Mouse (Mus musculus) embryonic facial prominence, embryonic 12.5 days (tissue): ENCODE measurements around the gene Nfkb2. TPM values are rescaled to one million over a fixed set of nuclear protein-coding genes. Genes with fewer than 3 reads are reported as not detected.
A peak's percentile ranks its signal among the peaks of the same experiment; 100 is the strongest.

ENCODE experiments used
- ATAC-seq: fragments of 200-750 bp; cut with Nextera tagmentation; 2 replicates; pipeline ENCODE4 v1.8.0; 2017; ENCODE audit not compliant: insufficient number of reproducible peaks, insufficient read depth, low FRiP score, low TSS enrichment
- H3K27ac ChIP-seq: fragments of 300-500 bp; sonication (generic); 2 replicates; pipeline ENCODE4 v1.5.1; 2016; ENCODE audit warnings: mild to moderate bottlenecking
- H3K27me3 ChIP-seq: fragments of 300-500 bp; sonication (generic); 2 replicates; pipeline ENCODE4 v1.6.1; 2016; ENCODE audit warnings: mild to moderate bottlenecking, moderate library complexity
- H3K36me3 ChIP-seq: fragments of 300-500 bp; sonication (generic); 2 replicates; pipeline ENCODE4 v1.6.1; 2016; ENCODE audit warnings: mild to moderate bottlenecking
- H3K4me1 ChIP-seq: fragments of 300-500 bp; sonication (generic); 2 replicates; pipeline ENCODE4 v1.6.1; 2016
- H3K4me2 ChIP-seq: fragments of 300-500 bp; sonication (generic); replicated peaks from 2 replicates; pipeline ENCODE4 v1.6.1; 2016; ENCODE audit warnings: mild to moderate bottlenecking, moderate library complexity
- H3K4me3 ChIP-seq: fragments of 300-500 bp; sonication (generic); 2 replicates; pipeline ENCODE4 v1.5.1; 2016; ENCODE audit warnings: mild to moderate bottlenecking
- H3K9ac ChIP-seq: fragments of 300-500 bp; sonication (generic); 2 replicates; pipeline ENCODE4 v1.6.1; 2016; ENCODE audit warnings: mild to moderate bottlenecking, moderate library complexity
- H3K9me3 ChIP-seq: fragments of 300-500 bp; sonication (generic); 2 replicates; pipeline ENCODE4 v1.6.1; 2016; ENCODE audit warnings: mild to moderate bottlenecking, moderate library complexity
- WGBS: fragments of 180-500 bp; shearing (Covaris S2); methylation state at CpG from one replicate; pipeline ENCODE4 v1.1.7; 2016; 5-methylcytosine and 5-hydroxymethylcytosine counted together
- polyA plus RNA-seq: library from polyadenylated mRNA; unstranded; fragments of >200 nt; fragmentation: Nextera tagmentation; extraction: Ambion mirVana; gene quantifications from 2 replicates; pipeline ENCODE4 v1.2.1, GENCODE M21; 2016

Gene Nfkb2
- polyA plus RNA-seq, 1 experiment from 2014 or later: 9.0 TPM

- Histone ChIP-seq H3K4me1 (peaks cover 27% of the 10 kb centered on the region), H3K9ac (no peak overlapping the region)
Measured at GRCm38 (mm10) chr19:46326019-46326755, 22.1 kb downstream of the Nfkb2 start.

DNA sequence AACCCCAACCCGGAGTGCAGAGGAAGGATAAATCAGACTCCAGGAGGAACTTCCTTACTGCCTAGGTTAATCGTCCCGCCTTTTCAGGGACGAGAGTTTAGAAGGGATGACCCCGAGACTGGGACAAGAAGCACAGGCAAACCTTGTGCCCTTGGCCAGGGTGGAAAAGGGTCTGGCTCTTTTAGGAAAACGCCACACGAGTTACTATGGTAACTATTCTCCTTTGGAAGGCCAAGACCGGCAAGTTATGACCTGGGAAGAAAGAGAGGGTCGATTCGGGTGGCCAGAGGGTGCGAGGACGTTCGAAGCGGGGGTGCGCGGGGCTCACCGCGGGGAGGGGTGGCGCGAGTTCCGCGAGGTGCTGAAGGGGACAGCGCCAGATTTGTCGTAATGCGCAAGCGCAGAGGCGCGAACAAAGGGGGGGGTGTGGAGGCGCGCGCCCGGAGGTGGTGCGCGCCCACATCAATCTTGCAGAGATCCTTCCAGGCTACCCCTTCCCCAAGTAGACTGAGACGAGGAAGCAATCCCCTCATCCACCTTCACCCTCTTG is 22.7 kb downstream of the Nfkb2 start, which contains the start of gene Psd:
Gene Psd, minus strand, starts transcription at position 401 of the 550 bp plus-strand sequence.
- Histone ChIP-seq H3K9me3 (no peaks in the 10 kb centered on the region), H3K36me3 (peaks cover 16% of the 10 kb centered on the region), H3K27ac (peak within 1 kb of the TSS; percentile 71), H3K4me2 (peak within 1 kb of the TSS; percentile 100), H3K4me3 (peak within 1 kb of the TSS; percentile 67), H3K9ac (peak within 1 kb of the TSS; percentile 67), H3K4me1 (peaks cover 22% of the 10 kb centered on the region), H3K27me3 (peaks cover 52% of the 10 kb centered on the region)
- 1% methylated on average over 35 of the region's 35 CpGs for WGBS
- no peak for ATAC-seq

More at GRCm38 (mm10) chr19:46326019-46326755, 22.1 kb downstream of the Nfkb2 start:
- Histone ChIP-seq H3K27ac (no peak overlapping the region), H3K36me3 (peaks cover 9% of the 10 kb centered on the region), H3K4me3 (peak overlapping the region; percentile 22; the same call in 1 of the 2 replicates), H3K4me2 (peak overlapping the region; percentile 100), H3K9me3 (no peaks in the 10 kb centered on the region), H3K27me3 (peaks cover 59% of the 10 kb centered on the region)
- ATAC-seq: no peak
- 5% methylated on average over 27 of the region's 29 CpGs for WGBS

DNA sequence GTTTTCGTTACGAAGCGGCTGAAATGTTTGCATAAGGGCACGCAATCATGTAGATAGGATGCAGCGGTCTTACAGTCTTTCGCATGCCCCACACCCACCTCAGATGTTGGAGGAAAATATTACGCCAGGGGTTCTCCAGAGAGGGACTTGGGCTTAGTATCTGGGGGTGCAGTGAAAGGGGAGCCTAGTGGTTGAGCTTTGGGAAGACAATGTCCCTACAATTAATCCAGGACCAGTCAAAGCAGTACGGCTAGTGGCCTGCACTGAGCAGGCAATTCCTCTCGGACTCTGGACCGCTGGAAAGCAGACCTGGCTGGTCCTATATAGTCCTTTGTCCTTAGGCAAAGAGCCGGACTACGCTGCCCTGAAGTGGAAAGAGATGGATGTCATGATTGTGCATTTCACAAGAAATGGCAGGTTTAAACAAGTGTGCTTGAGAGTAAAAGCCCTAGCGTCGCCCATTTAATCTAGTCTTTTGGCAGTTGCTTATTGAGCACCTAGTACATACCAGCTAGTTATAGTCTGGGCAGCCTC is 23.5 kb downstream of the Nfkb2 start:
- Histone ChIP-seq H3K4me1 (peaks cover 20% of the 10 kb centered on the region), H3K27ac (peak overlapping the region; percentile 71; the same call in 1 of the 2 replicates), H3K9me3 (no peaks in the 10 kb centered on the region), H3K27me3 (peaks cover 45% of the 10 kb centered on the region), H3K4me3 (peak overlapping the region; percentile 67), H3K4me2 (peak overlapping the region; percentile 100), H3K36me3 (peaks cover 24% of the 10 kb centered on the region), H3K9ac (peak overlapping the region; percentile 67)
- WGBS: 31% methylated on average over 14 of the region's 14 CpGs
- ATAC-seq: no peak

DNA sequence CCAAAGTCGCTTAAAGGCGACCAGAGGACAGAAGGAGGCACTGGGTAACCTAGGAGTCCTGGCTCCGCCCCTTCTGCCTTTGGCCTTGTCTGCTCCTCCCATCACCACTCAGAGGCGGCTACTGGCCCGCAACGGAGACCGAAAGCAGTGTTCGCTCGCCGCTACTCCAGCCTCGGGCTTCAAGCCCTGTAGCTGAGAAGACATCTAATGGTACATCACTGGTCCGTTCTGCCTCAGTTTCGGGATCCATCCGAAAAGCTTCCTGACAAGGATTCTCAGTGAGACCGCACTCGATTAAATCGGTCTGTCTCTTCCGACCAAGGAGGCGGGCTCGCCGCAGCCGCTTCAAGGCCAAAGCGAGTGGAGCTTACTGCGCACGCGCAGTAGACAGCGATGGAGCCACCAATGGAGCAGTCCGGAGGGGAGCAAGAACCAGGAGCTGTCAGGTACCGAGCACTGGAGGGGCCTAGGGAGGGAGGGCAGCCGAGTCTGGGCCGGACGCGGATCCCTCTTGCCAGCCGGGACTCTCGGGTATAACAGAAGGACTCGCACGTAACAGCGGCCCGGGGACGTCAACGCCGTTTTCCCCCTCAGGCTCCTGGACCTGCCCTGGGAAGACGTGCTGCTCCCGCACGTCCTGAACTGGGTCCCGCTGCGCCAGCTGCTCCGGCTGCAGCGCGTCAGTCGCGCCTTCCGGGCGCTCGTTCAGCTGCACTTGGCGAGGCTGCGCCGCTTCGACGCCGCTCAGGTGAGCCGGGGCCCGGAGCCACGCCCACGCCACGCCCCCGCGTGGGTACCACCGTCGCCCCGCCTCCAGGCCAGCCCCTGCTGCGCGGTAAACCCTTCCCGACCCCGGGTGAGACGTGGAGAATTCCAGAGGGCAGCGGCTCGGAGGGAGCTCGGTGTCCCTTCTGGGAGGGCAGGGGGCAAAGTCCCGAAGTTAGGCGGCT is 24.2 kb downstream of the Nfkb2 start, which contains the start of gene Fbxl15:
Gene Fbxl15, plus strand, starts transcription at position 104 of the 950 bp plus-strand sequence.
- H3K9ac ChIP-seq: peak within 1 kb of the TSS; percentile 67
- WGBS: under 1% methylated on average over 81 of the region's 81 CpGs
- no peaks in the 10 kb centered on the region for H3K9me3 ChIP-seq
- peak within 1 kb of the TSS; percentile 71 for H3K27ac ChIP-seq
- H3K27me3 ChIP-seq: peaks cover 37% of the 10 kb centered on the region
- peak; percentile 83 for ATAC-seq
- H3K36me3 ChIP-seq: peaks cover 24% of the 10 kb centered on the region
- H3K4me2 ChIP-seq: peak within 1 kb of the TSS; percentile 100
- peak within 1 kb of the TSS; percentile 67 for H3K4me3 ChIP-seq
- peaks cover 20% of the 10 kb centered on the region for H3K4me1 ChIP-seq

DNA sequence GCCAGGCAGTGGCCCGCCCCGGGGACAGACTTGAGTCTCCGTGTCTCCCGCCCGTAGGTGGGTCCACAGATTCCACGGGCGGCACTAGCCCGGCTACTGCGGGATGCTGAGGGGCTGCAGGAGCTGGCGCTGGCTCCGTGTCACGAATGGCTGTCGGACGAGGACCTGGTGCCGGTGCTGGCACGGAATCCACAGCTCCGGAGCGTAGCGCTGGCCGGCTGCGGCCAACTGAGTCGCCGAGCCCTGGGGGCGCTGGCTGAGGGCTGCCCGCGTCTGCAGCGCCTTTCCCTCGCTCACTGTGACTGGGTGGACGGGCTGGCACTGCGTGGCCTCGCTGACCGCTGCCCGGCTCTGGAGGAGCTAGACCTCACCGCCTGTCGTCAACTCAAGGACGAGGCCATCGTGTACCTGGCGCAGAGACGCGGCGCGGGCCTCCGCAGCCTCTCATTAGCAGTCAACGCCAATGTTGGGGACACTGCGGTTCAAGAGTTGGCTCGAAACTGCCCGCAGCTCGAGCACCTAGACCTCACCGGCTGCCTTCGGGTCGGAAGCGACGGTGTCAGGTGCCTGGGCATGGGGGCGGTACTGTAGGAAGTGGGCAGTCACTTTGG is 25.0 kb downstream of the Nfkb2 start:
- peak overlapping the region; percentile 67 for H3K4me3 ChIP-seq
- H3K9me3 ChIP-seq: no peaks in the 10 kb centered on the region
- peak overlapping the region; percentile 67 for H3K9ac ChIP-seq
- H3K4me1 ChIP-seq: peaks cover 20% of the 10 kb centered on the region
- H3K27me3 ChIP-seq: peaks cover 29% of the 10 kb centered on the region
- H3K4me2 ChIP-seq: peak overlapping the region; percentile 100
- ATAC-seq: peak; percentile 17; the same call in 1 of the 2 replicates
- H3K27ac ChIP-seq: peak overlapping the region; percentile 71
- H3K36me3 ChIP-seq: peaks cover 24% of the 10 kb centered on the region
- 2% methylated on average over 54 of the region's 54 CpGs for WGBS

DNA sequence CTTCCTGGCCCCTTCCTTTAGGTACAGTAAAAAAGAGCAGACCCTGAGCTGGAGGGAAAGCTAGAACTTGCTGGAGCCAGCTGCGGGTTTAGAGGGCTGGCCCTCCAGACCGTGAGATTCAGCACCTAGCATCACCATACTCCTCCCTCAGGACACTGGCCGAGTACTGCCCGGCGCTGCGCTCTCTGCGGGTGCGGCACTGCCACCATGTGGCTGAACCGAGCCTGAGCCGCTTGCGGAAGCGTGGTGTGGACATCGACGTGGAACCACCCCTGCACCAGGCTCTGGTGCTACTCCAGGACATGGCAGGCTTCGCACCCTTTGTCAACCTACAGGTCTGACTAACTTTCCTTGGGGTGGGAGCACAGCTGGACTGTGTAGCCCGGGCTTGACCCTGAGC is 25.8 kb downstream of the Nfkb2 start:
- peaks cover 21% of the 10 kb centered on the region for H3K27me3 ChIP-seq

DNA sequence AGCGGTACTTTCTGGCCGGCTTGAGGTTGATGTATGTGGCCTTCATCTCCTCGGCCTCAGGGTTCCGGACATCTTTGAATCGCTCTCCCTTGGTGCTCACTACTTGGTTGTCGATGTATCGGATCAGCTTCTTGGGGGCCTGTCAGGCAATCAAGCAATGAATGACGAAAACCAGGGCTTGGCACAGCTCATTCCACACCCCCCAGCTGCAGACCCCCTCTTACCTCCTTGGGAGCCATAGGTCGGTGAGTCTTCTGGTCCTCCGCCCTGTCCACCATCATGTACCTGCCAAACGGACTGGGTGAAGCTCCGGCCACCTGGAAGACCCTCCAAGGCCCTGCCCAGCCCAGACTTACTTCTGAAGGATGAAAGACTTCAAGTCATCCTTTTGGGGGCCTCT is 26.6 kb downstream of the Nfkb2 start:
- Histone ChIP-seq H3K4me3 (no peak overlapping the region), H3K4me1 (peaks cover 20% of the 10 kb centered on the region)
- WGBS: 91% methylated on average over 12 of the region's 12 CpGs

More for the DNA sequence above, 25.8 kb downstream of the Nfkb2 start:
- H3K9ac ChIP-seq: no peak overlapping the region
- H3K4me2 ChIP-seq: peak overlapping the region; percentile 100; the same call in 1 of the 2 replicates
- H3K4me3 ChIP-seq: peak overlapping the region; percentile 7; the same call in 1 of the 2 replicates
- 8% methylated on average over 16 of the region's 16 CpGs for WGBS
- H3K27ac ChIP-seq: no peak overlapping the region
- no peak for ATAC-seq
- peaks cover 24% of the 10 kb centered on the region for H3K36me3 ChIP-seq
- peaks cover 20% of the 10 kb centered on the region for H3K4me1 ChIP-seq
- H3K9me3 ChIP-seq: no peaks in the 10 kb centered on the region

DNA sequence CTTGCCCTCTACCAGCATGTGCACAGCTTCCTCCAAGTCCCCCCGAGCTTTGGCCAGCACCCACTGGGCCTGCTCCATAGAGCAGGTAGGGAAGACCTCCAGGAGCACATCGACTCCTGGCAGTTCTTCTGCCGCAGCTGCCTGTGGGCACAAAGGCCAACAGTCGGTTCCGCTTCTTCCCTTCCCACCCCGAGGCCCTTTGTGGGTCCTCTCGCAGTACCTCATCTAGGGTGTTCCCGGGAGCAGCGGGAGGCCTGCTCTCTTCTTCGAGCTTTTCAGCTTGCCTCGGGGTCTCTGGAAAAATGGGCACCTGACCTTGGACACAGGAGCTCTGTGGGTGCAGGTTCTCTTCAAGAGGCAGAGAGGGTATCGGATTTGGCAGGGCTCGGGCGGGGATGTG is 27.2 kb downstream of the Nfkb2 start:
- no peak overlapping the region for H3K27ac ChIP-seq
- WGBS: 89% methylated on average over 14 of the region's 14 CpGs
- H3K4me3 ChIP-seq: no peak overlapping the region
- no peaks in the 10 kb centered on the region for H3K9me3 ChIP-seq
- H3K27me3 ChIP-seq: peaks cover 7% of the 10 kb centered on the region
- peaks cover 24% of the 10 kb centered on the region for H3K36me3 ChIP-seq
- H3K4me2 ChIP-seq: no peak overlapping the region
- H3K9ac ChIP-seq: no peak overlapping the region
- H3K4me1 ChIP-seq: peaks cover 20% of the 10 kb centered on the region
- ATAC-seq: no peak

More for the DNA sequence above, 26.6 kb downstream of the Nfkb2 start:
- H3K9me3 ChIP-seq: no peaks in the 10 kb centered on the region
- H3K27ac ChIP-seq: no peak overlapping the region
- H3K9ac ChIP-seq: no peak overlapping the region
- H3K36me3 ChIP-seq: peaks cover 24% of the 10 kb centered on the region
- H3K27me3 ChIP-seq: peaks cover 14% of the 10 kb centered on the region
- ATAC-seq: no peak
- no peak overlapping the region for H3K4me2 ChIP-seq

DNA sequence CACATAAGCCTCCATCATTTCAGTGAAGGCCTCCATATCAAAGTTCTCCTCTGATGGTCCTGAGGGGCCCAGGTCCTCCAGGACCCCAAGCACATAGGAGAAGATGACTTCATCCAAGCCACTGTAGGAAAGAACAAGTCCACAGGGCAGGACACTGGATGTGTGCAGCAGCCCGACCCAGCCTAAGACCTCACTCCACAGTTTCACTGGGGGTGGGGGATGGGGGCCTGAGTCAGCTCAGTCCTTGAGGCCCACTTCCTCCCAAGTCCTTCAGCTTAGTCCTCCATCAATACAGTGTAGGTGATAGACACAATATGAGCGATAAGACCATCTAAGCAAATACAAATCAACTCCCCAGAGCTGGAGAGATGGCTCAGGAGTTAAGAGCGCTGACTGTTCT is 27.8 kb downstream of the Nfkb2 start:
- H3K27ac ChIP-seq: no peak overlapping the region
- H3K4me3 ChIP-seq: no peak overlapping the region
- H3K27me3 ChIP-seq: peaks cover 2% of the 10 kb centered on the region; the same call in 1 of the 2 replicates
- no peaks in the 10 kb centered on the region for H3K9me3 ChIP-seq
- H3K9ac ChIP-seq: no peak overlapping the region
- H3K4me1 ChIP-seq: peaks cover 15% of the 10 kb centered on the region
- no peak overlapping the region for H3K4me2 ChIP-seq
- WGBS: 78% methylated on average over 3 of the region's 3 CpGs
- H3K36me3 ChIP-seq: peaks cover 24% of the 10 kb centered on the region
- no peak for ATAC-seq

DNA sequence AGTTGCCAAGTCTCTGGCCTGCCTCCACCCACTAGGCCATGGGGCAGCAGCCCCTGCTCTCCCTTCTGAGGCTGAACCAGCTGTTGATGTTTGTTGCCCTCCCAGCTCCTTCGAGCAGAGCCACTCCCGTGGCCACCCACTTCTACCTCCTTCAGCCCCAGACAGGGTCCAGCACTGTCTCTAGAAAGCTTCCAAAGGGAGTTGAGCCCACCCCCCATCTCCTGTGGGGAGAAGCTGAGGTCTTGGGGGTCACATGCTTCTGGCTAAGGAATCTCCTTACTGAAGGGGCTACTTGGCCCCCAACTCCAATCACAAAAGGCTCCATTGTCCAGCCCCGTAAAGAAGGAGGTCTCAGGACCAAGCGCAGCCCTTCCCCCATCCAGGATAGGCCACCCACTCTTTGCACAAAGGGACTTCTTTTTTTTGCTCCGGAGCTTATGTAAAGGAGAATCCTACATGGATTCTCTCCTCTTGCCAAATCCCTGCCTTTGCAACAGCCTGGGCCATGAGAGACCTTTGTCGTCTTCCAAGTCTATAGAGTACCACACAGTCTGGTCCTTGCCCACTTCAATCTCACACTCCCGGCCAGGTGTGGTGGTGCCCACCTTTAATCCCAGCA is 28.7 kb downstream of the Nfkb2 start:
- Histone ChIP-seq H3K27ac (0 out of 2 replicates have a peak overlapping the region, but pooled peaks have one; percentile 36), H3K9ac (no peak overlapping the region)

More for the DNA sequence above, 28.7 kb downstream of the Nfkb2 start:
- H3K4me2 ChIP-seq: no peak overlapping the region
- peaks cover 24% of the 10 kb centered on the region for H3K36me3 ChIP-seq
- no peak overlapping the region for H3K4me3 ChIP-seq
- H3K4me1 ChIP-seq: peaks cover 15% of the 10 kb centered on the region
- 34% methylated on average over 7 of the region's 7 CpGs for WGBS
- H3K27me3 ChIP-seq: no peaks in the 10 kb centered on the region
- H3K9me3 ChIP-seq: no peaks in the 10 kb centered on the region
- ATAC-seq: no peak
